Mouse (Mus musculus): ENCODE data around the gene Entpd3. TPM values are rescaled to one million over a fixed set of nuclear protein-coding genes. Genes with fewer than 3 reads are reported as not detected.

Entpd3 gene
- polyA plus RNA-seq, 1 experiment from 2014 or later, result 0.17 TPM

- ATAC-seq (replicated peaks; ENCODE audit: extremely low read depth, insufficient read depth, low FRiP score), result no peak
- 8% methylated on average over 8 of the region's 8 CpGs for WGBS
Observed at GRCm38 (mm10) chr9:120502013-120502412, 37.6 kb upstream of the Entpd3 start.

GRCm38 (mm10) chr9:120504423-120504822 is 35.2 kb upstream of the Entpd3 start:
- H3K9ac ChIP-seq (ENCODE audit: low read length), result no peak overlapping the region
- ATAC-seq (replicated peaks; ENCODE audit: extremely low read depth, insufficient read depth, low FRiP score), result no peak

More at GRCm38 (mm10) chr9:120502013-120502412, 37.6 kb upstream of the Entpd3 start:
- Histone ChIP-seq H3K4me1 (ENCODE audit: control insufficient read depth, insufficient read depth, low read length) (0 out of 2 replicates have a peak, but pooled peaks cover under 1% of the 10 kb centered on the region), H3K27me3 (ENCODE audit: control insufficient read depth, insufficient read depth, low read length) (no peaks in the 10 kb centered on the region), H3K27ac (ENCODE audit: low read length) (no peak overlapping the region), H3K9ac (ENCODE audit: low read length) (no peak overlapping the region), H3K4me2 (ENCODE audit: low read depth, low read length) (peak overlapping the region; percentile 18; the same call in 1 of the 2 replicates), H3K4me3 (ENCODE audit: low read length) (no peak overlapping the region), H3K9me3 (replicated peaks; ENCODE audit: control insufficient read depth, low read length) (peaks cover 8% of the 10 kb centered on the region), H3K36me3 (ENCODE audit: control insufficient read depth, insufficient read depth) (no peaks in the 10 kb centered on the region)

GRCm38 (mm10) chr9:120511781-120512180 is 27.8 kb upstream of the Entpd3 start:
- 71% methylated on average over 3 of the region's 3 CpGs for WGBS
- H3K4me2 ChIP-seq (ENCODE audit: low read depth, low read length), result no peak overlapping the region
- no peak for ATAC-seq (replicated peaks; ENCODE audit: extremely low read depth, insufficient read depth, low FRiP score)
- H3K27me3 ChIP-seq (ENCODE audit: control insufficient read depth, insufficient read depth, low read length), result no peaks in the 10 kb centered on the region
- H3K4me3 ChIP-seq (ENCODE audit: low read length), result no peak overlapping the region
- H3K9ac ChIP-seq (ENCODE audit: low read length), result no peak overlapping the region
- H3K4me1 ChIP-seq (ENCODE audit: control insufficient read depth, insufficient read depth, low read length), result no peaks in the 10 kb centered on the region
- H3K9me3 ChIP-seq (replicated peaks; ENCODE audit: control insufficient read depth, low read length), result peaks cover 4% of the 10 kb centered on the region
- H3K27ac ChIP-seq (ENCODE audit: low read length), result no peak overlapping the region
- no peaks in the 10 kb centered on the region for H3K36me3 ChIP-seq (ENCODE audit: control insufficient read depth, insufficient read depth)

More at GRCm38 (mm10) chr9:120504423-120504822, 35.2 kb upstream of the Entpd3 start:
- Histone ChIP-seq H3K27ac (ENCODE audit: low read length) (no peak overlapping the region), H3K4me1 (ENCODE audit: control insufficient read depth, insufficient read depth, low read length) (no peaks in the 10 kb centered on the region), H3K27me3 (ENCODE audit: control insufficient read depth, insufficient read depth, low read length) (no peaks in the 10 kb centered on the region), H3K9me3 (replicated peaks; ENCODE audit: control insufficient read depth, low read length) (peaks cover 10% of the 10 kb centered on the region), H3K4me3 (ENCODE audit: low read length) (no peak overlapping the region), H3K4me2 (ENCODE audit: low read depth, low read length) (no peak overlapping the region), H3K36me3 (ENCODE audit: control insufficient read depth, insufficient read depth) (no peaks in the 10 kb centered on the region)
- WGBS, result 66% methylated on average over 2 of the region's 2 CpGs

- Histone ChIP-seq H3K27ac (ENCODE audit: low read length) (no peak overlapping the region), H3K4me2 (ENCODE audit: low read depth, low read length) (no peak overlapping the region), H3K27me3 (ENCODE audit: control insufficient read depth, insufficient read depth, low read length) (no peaks in the 10 kb centered on the region), H3K4me3 (ENCODE audit: low read length) (no peak overlapping the region), H3K4me1 (ENCODE audit: control insufficient read depth, insufficient read depth, low read length) (no peaks in the 10 kb centered on the region), H3K36me3 (ENCODE audit: control insufficient read depth, insufficient read depth) (no peaks in the 10 kb centered on the region), H3K9me3 (replicated peaks; ENCODE audit: control insufficient read depth, low read length) (no peaks in the 10 kb centered on the region; the same call in none of the 2 replicates), H3K9ac (ENCODE audit: low read length) (no peak overlapping the region)
- 53% methylated on average over 8 of the region's 8 CpGs for WGBS
- ATAC-seq (replicated peaks; ENCODE audit: extremely low read depth, insufficient read depth, low FRiP score), result no peak
Observed at GRCm38 (mm10) chr9:120516720-120517119, 22.9 kb upstream of the Entpd3 start.

- H3K9ac ChIP-seq (ENCODE audit: low read length), result no peak overlapping the region
- H3K4me3 ChIP-seq (ENCODE audit: low read length), result no peak overlapping the region
- no peak overlapping the region for H3K27ac ChIP-seq (ENCODE audit: low read length)
- H3K27me3 ChIP-seq (ENCODE audit: control insufficient read depth, insufficient read depth, low read length), result no peaks in the 10 kb centered on the region
- H3K36me3 ChIP-seq (ENCODE audit: control insufficient read depth, insufficient read depth), result no peaks in the 10 kb centered on the region
- WGBS, result 73% methylated on average over 3 of the region's 3 CpGs
- H3K9me3 ChIP-seq (replicated peaks; ENCODE audit: control insufficient read depth, low read length), result no peaks in the 10 kb centered on the region; the same call in 1 of the 2 replicates
- H3K4me2 ChIP-seq (ENCODE audit: low read depth, low read length), result no peak overlapping the region
- no peak for ATAC-seq (replicated peaks; ENCODE audit: extremely low read depth, insufficient read depth, low FRiP score)
- no peaks in the 10 kb centered on the region for H3K4me1 ChIP-seq (ENCODE audit: control insufficient read depth, insufficient read depth, low read length)
Observed at GRCm38 (mm10) chr9:120518946-120519345, 20.7 kb upstream of the Entpd3 start.

GRCm38 (mm10) chr9:120519469-120520125 is 20.0 kb upstream of the Entpd3 start:
- WGBS, result 55% methylated on average over 19 of the region's 19 CpGs
- no peak overlapping the region for H3K4me3 ChIP-seq (ENCODE audit: low read length)
- no peak overlapping the region for H3K4me2 ChIP-seq (ENCODE audit: low read depth, low read length)

GRCm38 (mm10) chr9:120521161-120521560 is 18.5 kb upstream of the Entpd3 start:
- Histone ChIP-seq H3K4me2 (ENCODE audit: low read depth, low read length) (no peak overlapping the region), H3K27ac (ENCODE audit: low read length) (no peak overlapping the region), H3K27me3 (ENCODE audit: control insufficient read depth, insufficient read depth, low read length) (no peaks in the 10 kb centered on the region), H3K4me3 (ENCODE audit: low read length) (no peak overlapping the region), H3K4me1 (ENCODE audit: control insufficient read depth, insufficient read depth, low read length) (no peaks in the 10 kb centered on the region), H3K9me3 (replicated peaks; ENCODE audit: control insufficient read depth, low read length) (no peaks in the 10 kb centered on the region; the same call in 1 of the 2 replicates), H3K9ac (ENCODE audit: low read length) (no peak overlapping the region), H3K36me3 (ENCODE audit: control insufficient read depth, insufficient read depth) (no peaks in the 10 kb centered on the region)
- WGBS, result 67% methylated on average over 1 of the region's 1 CpGs
- no peak for ATAC-seq (replicated peaks; ENCODE audit: extremely low read depth, insufficient read depth, low FRiP score)

More at GRCm38 (mm10) chr9:120519469-120520125, 20.0 kb upstream of the Entpd3 start:
- Histone ChIP-seq H3K4me1 (ENCODE audit: control insufficient read depth, insufficient read depth, low read length) (no peaks in the 10 kb centered on the region), H3K27me3 (ENCODE audit: control insufficient read depth, insufficient read depth, low read length) (no peaks in the 10 kb centered on the region), H3K9ac (ENCODE audit: low read length) (no peak overlapping the region), H3K9me3 (replicated peaks; ENCODE audit: control insufficient read depth, low read length) (no peaks in the 10 kb centered on the region; the same call in 1 of the 2 replicates), H3K27ac (ENCODE audit: low read length) (no peak overlapping the region), H3K36me3 (ENCODE audit: control insufficient read depth, insufficient read depth) (no peaks in the 10 kb centered on the region)
- ATAC-seq (replicated peaks; ENCODE audit: extremely low read depth, insufficient read depth, low FRiP score), result no peak

GRCm38 (mm10) chr9:120527270-120527669 is 12.3 kb upstream of the Entpd3 start:
- Histone ChIP-seq H3K4me3 (ENCODE audit: low read length) (no peak overlapping the region), H3K36me3 (ENCODE audit: control insufficient read depth, insufficient read depth) (no peaks in the 10 kb centered on the region), H3K9ac (ENCODE audit: low read length) (no peak overlapping the region), H3K27me3 (ENCODE audit: control insufficient read depth, insufficient read depth, low read length) (no peaks in the 10 kb centered on the region), H3K4me2 (ENCODE audit: low read depth, low read length) (no peak overlapping the region), H3K9me3 (replicated peaks; ENCODE audit: control insufficient read depth, low read length) (no peaks in the 10 kb centered on the region), H3K27ac (ENCODE audit: low read length) (no peak overlapping the region), H3K4me1 (ENCODE audit: control insufficient read depth, insufficient read depth, low read length) (no peaks in the 10 kb centered on the region)
- 76% methylated on average over 4 of the region's 4 CpGs for WGBS
- no peak for ATAC-seq (replicated peaks; ENCODE audit: extremely low read depth, insufficient read depth, low FRiP score)

- H3K4me2 ChIP-seq (ENCODE audit: low read depth, low read length), result no peak overlapping the region
- H3K27me3 ChIP-seq (ENCODE audit: control insufficient read depth, insufficient read depth, low read length), result no peaks in the 10 kb centered on the region
- no peak overlapping the region for H3K9ac ChIP-seq (ENCODE audit: low read length)
- H3K27ac ChIP-seq (ENCODE audit: low read length), result no peak overlapping the region
- H3K4me1 ChIP-seq (ENCODE audit: control insufficient read depth, insufficient read depth, low read length), result no peaks in the 10 kb centered on the region
- H3K9me3 ChIP-seq (replicated peaks; ENCODE audit: control insufficient read depth, low read length), result no peaks in the 10 kb centered on the region
- 83% methylated on average over 8 of the region's 8 CpGs for WGBS
- H3K36me3 ChIP-seq (ENCODE audit: control insufficient read depth, insufficient read depth), result no peaks in the 10 kb centered on the region
- no peak for ATAC-seq (replicated peaks; ENCODE audit: extremely low read depth, insufficient read depth, low FRiP score)
- no peak overlapping the region for H3K4me3 ChIP-seq (ENCODE audit: low read length)
Observed at GRCm38 (mm10) chr9:120527919-120528318, 11.7 kb upstream of the Entpd3 start.
